Mouse (Mus musculus): ENCODE data around the gene Tatdn3. TPM values are rescaled to one million over a fixed set of nuclear protein-coding genes. Genes with fewer than 3 reads are reported as not detected.
A peak's percentile ranks its signal among the peaks of the same experiment; 100 is the strongest.

Tatdn3 gene
- polyA plus RNA-seq, 1 experiment from 2014 or later = 14.5 TPM

- Histone ChIP-seq H3K4me3 (no peak overlapping the region), H3K36me3 (no peaks in the 10 kb centered on the region), H3K9me3 (no peaks in the 10 kb centered on the region), H3K4me1 (replicated peaks) (no peaks in the 10 kb centered on the region), H3K27me3 (no peaks in the 10 kb centered on the region), H3K4me2 (no peak overlapping the region), H3K9ac (no peak overlapping the region), H3K27ac (replicated peaks) (no peak overlapping the region)
- no peak for ATAC-seq (ENCODE audit: low FRiP score, low read depth)
- 94% methylated on average over 16 of the region's 16 CpGs for WGBS
These were observed 9.7 kb upstream of the Tatdn3 start for GRCm38 (mm10) chr1:191072329-191072913.

- no peak overlapping the region for H3K27ac ChIP-seq (replicated peaks)
- no peak for ATAC-seq (ENCODE audit: low FRiP score, low read depth)
- H3K9ac ChIP-seq = no peak overlapping the region
- H3K4me1 ChIP-seq (replicated peaks) = no peaks in the 10 kb centered on the region
- H3K4me2 ChIP-seq = no peak overlapping the region
- H3K9me3 ChIP-seq = no peaks in the 10 kb centered on the region
- no peak overlapping the region for H3K4me3 ChIP-seq
- H3K36me3 ChIP-seq = no peaks in the 10 kb centered on the region
- no peaks in the 10 kb centered on the region for H3K27me3 ChIP-seq
- 93% methylated on average over 6 of the region's 6 CpGs for WGBS
These were observed 8.9 kb upstream of the Tatdn3 start for GRCm38 (mm10) chr1:191071613-191072012.

- Histone ChIP-seq H3K9me3 (no peaks in the 10 kb centered on the region), H3K4me3 (no peak overlapping the region), H3K9ac (no peak overlapping the region), H3K36me3 (no peaks in the 10 kb centered on the region), H3K27me3 (no peaks in the 10 kb centered on the region), H3K27ac (replicated peaks) (no peak overlapping the region), H3K4me1 (replicated peaks) (no peaks in the 10 kb centered on the region), H3K4me2 (no peak overlapping the region)
- ATAC-seq (ENCODE audit: low FRiP score, low read depth) = no peak
- WGBS = 86% methylated on average over 4 of the region's 4 CpGs
These were observed 7.5 kb upstream of the Tatdn3 start for GRCm38 (mm10) chr1:191070259-191070658.

- H3K9ac ChIP-seq = no peak overlapping the region
- no peak overlapping the region for H3K4me2 ChIP-seq
- peaks cover 7% of the 10 kb centered on the region for H3K4me1 ChIP-seq (replicated peaks)
- no peaks in the 10 kb centered on the region for H3K9me3 ChIP-seq
- no peak for ATAC-seq (ENCODE audit: low FRiP score, low read depth)
- no peak overlapping the region for H3K4me3 ChIP-seq
- 83% methylated on average over 5 of the region's 5 CpGs for WGBS
- H3K27me3 ChIP-seq = no peaks in the 10 kb centered on the region
- H3K27ac ChIP-seq (replicated peaks) = no peak overlapping the region
- H3K36me3 ChIP-seq = no peaks in the 10 kb centered on the region
These were observed 5.6 kb upstream of the Tatdn3 start for GRCm38 (mm10) chr1:191068377-191068776.

GRCm38 (mm10) chr1:191065188-191065587 lies 2.5 kb upstream of the Tatdn3 start:
- H3K4me2 ChIP-seq = no peak overlapping the region
- no peaks in the 10 kb centered on the region for H3K36me3 ChIP-seq
- H3K27me3 ChIP-seq = no peaks in the 10 kb centered on the region
- H3K27ac ChIP-seq (replicated peaks) = no peak overlapping the region
- no peaks in the 10 kb centered on the region for H3K9me3 ChIP-seq
- peaks cover 18% of the 10 kb centered on the region for H3K4me1 ChIP-seq (replicated peaks)
- no peak for ATAC-seq (ENCODE audit: low FRiP score, low read depth)
- H3K9ac ChIP-seq = no peak overlapping the region
- no peak overlapping the region for H3K4me3 ChIP-seq
- WGBS = 91% methylated on average over 4 of the region's 4 CpGs

GRCm38 (mm10) chr1:191064535-191064934 lies 1.8 kb upstream of the Tatdn3 start:
- no peak overlapping the region for H3K27ac ChIP-seq (replicated peaks)
- H3K4me3 ChIP-seq = no peak overlapping the region
- H3K27me3 ChIP-seq = no peaks in the 10 kb centered on the region
- WGBS = 89% methylated on average over 2 of the region's 2 CpGs
- no peak overlapping the region for H3K9ac ChIP-seq
- no peaks in the 10 kb centered on the region for H3K9me3 ChIP-seq
- peaks cover 18% of the 10 kb centered on the region for H3K4me1 ChIP-seq (replicated peaks)
- no peak overlapping the region for H3K4me2 ChIP-seq
- ATAC-seq (ENCODE audit: low FRiP score, low read depth) = no peak
- H3K36me3 ChIP-seq = no peaks in the 10 kb centered on the region

- Histone ChIP-seq H3K27me3 (no peaks in the 10 kb centered on the region), H3K36me3 (no peaks in the 10 kb centered on the region), H3K27ac (replicated peaks) (no peak overlapping the region), H3K4me2 (peak overlapping the region; percentile 89), H3K4me3 (peak overlapping the region; percentile 88), H3K4me1 (replicated peaks) (peaks cover 18% of the 10 kb centered on the region), H3K9me3 (no peaks in the 10 kb centered on the region), H3K9ac (no peak overlapping the region)
- ATAC-seq (ENCODE audit: low FRiP score, low read depth) = no peak
- WGBS = 70% methylated on average over 9 of the region's 9 CpGs
These were observed 968 bp upstream of the Tatdn3 start for GRCm38 (mm10) chr1:191063700-191064099.

- H3K4me2 ChIP-seq = peak overlapping the region; percentile 89
- H3K9me3 ChIP-seq = no peaks in the 10 kb centered on the region
- peak overlapping the region; percentile 88 for H3K4me3 ChIP-seq
- no peaks in the 10 kb centered on the region for H3K36me3 ChIP-seq
- peak overlapping the region; percentile 86 for H3K9ac ChIP-seq
- no peaks in the 10 kb centered on the region for H3K27me3 ChIP-seq
- ATAC-seq (ENCODE audit: low FRiP score, low read depth) = no peak; the same call in 1 of the 2 replicates
- 5% methylated on average over 15 of the region's 15 CpGs for WGBS
- H3K27ac ChIP-seq (replicated peaks) = peak overlapping the region; percentile 84
- H3K4me1 ChIP-seq (replicated peaks) = peaks cover 18% of the 10 kb centered on the region
These were observed 421 bp downstream of the Tatdn3 start for GRCm38 (mm10) chr1:191062241-191062780.

- H3K27me3 ChIP-seq = no peaks in the 10 kb centered on the region
- WGBS = 66% methylated on average over 3 of the region's 3 CpGs
These were observed 5.3 kb downstream of the Tatdn3 start for GRCm38 (mm10) chr1:191057461-191057860.

GRCm38 (mm10) chr1:191055533-191055873 lies 7.2 kb downstream of the Tatdn3 start:
- no peaks in the 10 kb centered on the region for H3K9me3 ChIP-seq
- no peak overlapping the region for H3K27ac ChIP-seq (replicated peaks)
- no peak overlapping the region for H3K9ac ChIP-seq
- ATAC-seq (ENCODE audit: low FRiP score, low read depth) = no peak
- H3K4me3 ChIP-seq = no peak overlapping the region
- no peaks in the 10 kb centered on the region for H3K4me1 ChIP-seq (replicated peaks)
- 72% methylated on average over 2 of the region's 2 CpGs for WGBS
- no peak overlapping the region for H3K4me2 ChIP-seq
- H3K36me3 ChIP-seq = no peaks in the 10 kb centered on the region; the same call in 1 of the 2 replicates
- no peaks in the 10 kb centered on the region for H3K27me3 ChIP-seq

More at GRCm38 (mm10) chr1:191057461-191057860, 5.3 kb downstream of the Tatdn3 start:
- no peak overlapping the region for H3K4me2 ChIP-seq
- no peak overlapping the region for H3K9ac ChIP-seq
- H3K36me3 ChIP-seq = no peaks in the 10 kb centered on the region; the same call in 1 of the 2 replicates
- H3K27ac ChIP-seq (replicated peaks) = no peak overlapping the region
- peaks cover 7% of the 10 kb centered on the region for H3K4me1 ChIP-seq (replicated peaks)
- H3K4me3 ChIP-seq = no peak overlapping the region
- H3K9me3 ChIP-seq = no peaks in the 10 kb centered on the region
- no peak for ATAC-seq (ENCODE audit: low FRiP score, low read depth)

- no peaks in the 10 kb centered on the region for H3K4me1 ChIP-seq (replicated peaks)
- no peak overlapping the region for H3K4me3 ChIP-seq
- H3K4me2 ChIP-seq = no peak overlapping the region
- WGBS = 79% methylated on average over 8 of the region's 8 CpGs
- no peak overlapping the region for H3K9ac ChIP-seq
- H3K36me3 ChIP-seq = no peaks in the 10 kb centered on the region; the same call in 1 of the 2 replicates
- H3K27me3 ChIP-seq = no peaks in the 10 kb centered on the region
- H3K27ac ChIP-seq (replicated peaks) = no peak overlapping the region
- no peak for ATAC-seq (ENCODE audit: low FRiP score, low read depth)
- no peaks in the 10 kb centered on the region for H3K9me3 ChIP-seq
These were observed 7.7 kb downstream of the Tatdn3 start for GRCm38 (mm10) chr1:191054870-191055532.

- H3K4me1 ChIP-seq (replicated peaks) = no peaks in the 10 kb centered on the region
- no peak overlapping the region for H3K9ac ChIP-seq
- H3K9me3 ChIP-seq = no peaks in the 10 kb centered on the region
- H3K36me3 ChIP-seq = no peaks in the 10 kb centered on the region; the same call in 1 of the 2 replicates
- no peak overlapping the region for H3K4me2 ChIP-seq
- no peaks in the 10 kb centered on the region for H3K27me3 ChIP-seq
- no peak for ATAC-seq (ENCODE audit: low FRiP score, low read depth)
- 89% methylated on average over 3 of the region's 3 CpGs for WGBS
- no peak overlapping the region for H3K4me3 ChIP-seq
- H3K27ac ChIP-seq (replicated peaks) = no peak overlapping the region
These were observed 9.2 kb downstream of the Tatdn3 start for GRCm38 (mm10) chr1:191053555-191053954.
